Mouse (Mus musculus) small intestine, adult 2 months (tissue): ENCODE measurements at regions not wholly inside any gene's neighbourhood (a gene's known extent, or its start where the extent isn't known, plus 50 kb on each side); places are given as distances from the start of the nearest gene placed in this dataset.

ENCODE experiments used
- H3K27ac ChIP-seq: fragments of 200-500 bp; 2 replicates; pipeline ENCODE4 v1.5.1; 2012; ENCODE audit warnings: low read depth, low read length, control low read depth, inconsistent platforms; ENCODE audit not compliant: insufficient read depth
- H3K27me3 ChIP-seq: fragments of 200-500 bp; 2 replicates; pipeline ENCODE4 v1.6.1; 2012; ENCODE audit warnings: mild to moderate bottlenecking, moderate library complexity, low read length, inconsistent platforms; ENCODE audit not compliant: control insufficient read depth, insufficient read depth
- H3K36me3 ChIP-seq: fragments of 200-500 bp; 2 replicates; pipeline ENCODE4 v1.6.1; 2012; ENCODE audit warnings: mild to moderate bottlenecking, low read length, control low read depth, inconsistent platforms; ENCODE audit not compliant: control insufficient read depth, insufficient read depth
- H3K4me1 ChIP-seq: fragments of 200-500 bp; 2 replicates; pipeline ENCODE4 v1.6.1; 2012; ENCODE audit warnings: low read length, inconsistent platforms, mixed read lengths; ENCODE audit not compliant: control insufficient read depth, insufficient read depth, insufficient read length
- H3K4me3 ChIP-seq: fragments of 200-500 bp; 2 replicates; pipeline ENCODE4 v1.5.1; 2012; ENCODE audit warnings: low read depth, mild to moderate bottlenecking, control low read depth, inconsistent platforms, low read length, moderate library complexity
- CTCF ChIP-seq: fragments of 200-500 bp; IDR thresholded peaks from 2 replicates; pipeline ENCODE4 v1.5.1; 2012; ENCODE audit warnings: low read depth, mild to moderate bottlenecking, control low read depth, inconsistent platforms, low read length, moderate library complexity, mixed read lengths; ENCODE audit not compliant: insufficient replicate concordance, insufficient read length; ENCODE audit errors: extremely low read depth
- POLR2A ChIP-seq: fragments of 200-500 bp; IDR thresholded peaks from 2 replicates; pipeline ENCODE4 v1.6.1; 2012; ENCODE audit warnings: low read depth, mild to moderate bottlenecking, control low read depth, inconsistent platforms, low read length, moderate library complexity
- WGBS: fragments of 180-500 bp; shearing (Covaris S2); methylation state at CpG from one replicate; pipeline ENCODE4 v1.1.7; 2018; 5-methylcytosine and 5-hydroxymethylcytosine counted together

- H3K27ac ChIP-seq = no peak overlapping the region
- TF ChIP-seq CTCF (no peak), POLR2A (no peak)
- H3K4me3 ChIP-seq = no peak overlapping the region
- no peaks in the 10 kb centered on the region for H3K4me1 ChIP-seq
- 71% methylated on average over 7 of the region's 7 CpGs for WGBS
- no peaks in the 10 kb centered on the region for H3K27me3 ChIP-seq
- H3K36me3 ChIP-seq = no peaks in the 10 kb centered on the region
Observed at GRCm38 (mm10) chr15:87201055-87201454, 343.0 kb upstream of the Fam19a5 start.

- Histone ChIP-seq H3K4me3 (no peak overlapping the region), H3K36me3 (no peaks in the 10 kb centered on the region), H3K27me3 (no peaks in the 10 kb centered on the region), H3K4me1 (no peaks in the 10 kb centered on the region), H3K27ac (no peak overlapping the region)
- WGBS = 55% methylated on average over 3 of the region's 3 CpGs
- no peak for TF ChIP-seq CTCF
- TF ChIP-seq POLR2A = no peak
Observed at GRCm38 (mm10) chr15:87229951-87230350, 314.1 kb upstream of the Fam19a5 start.

- H3K27me3 ChIP-seq = no peaks in the 10 kb centered on the region
- H3K4me3 ChIP-seq = no peak overlapping the region
- H3K36me3 ChIP-seq = no peaks in the 10 kb centered on the region
- no peaks in the 10 kb centered on the region for H3K4me1 ChIP-seq
- WGBS = 87% methylated on average over 3 of the region's 3 CpGs
- no peak for TF ChIP-seq POLR2A
- TF ChIP-seq CTCF = no peak
- no peak overlapping the region for H3K27ac ChIP-seq
Observed at GRCm38 (mm10) chr15:87236096-87236495, 308.0 kb upstream of the Fam19a5 start.

GRCm38 (mm10) chr15:87239057-87239456 lies 305.0 kb upstream of the Fam19a5 start:
- no peak overlapping the region for H3K27ac ChIP-seq
- no peaks in the 10 kb centered on the region for H3K27me3 ChIP-seq
- 93% methylated on average over 11 of the region's 11 CpGs for WGBS
- no peak overlapping the region for H3K4me3 ChIP-seq
- TF ChIP-seq CTCF = no peak
- TF ChIP-seq POLR2A = no peak
- H3K4me1 ChIP-seq = no peaks in the 10 kb centered on the region
- H3K36me3 ChIP-seq = no peaks in the 10 kb centered on the region

- Histone ChIP-seq H3K27me3 (no peaks in the 10 kb centered on the region), H3K4me1 (no peaks in the 10 kb centered on the region), H3K4me3 (no peak overlapping the region), H3K27ac (no peak overlapping the region), H3K36me3 (no peaks in the 10 kb centered on the region)
- 87% methylated on average over 6 of the region's 6 CpGs for WGBS
- TF ChIP-seq CTCF (no peak), POLR2A (no peak)
Observed at GRCm38 (mm10) chr15:87261497-87261896, 282.6 kb upstream of the Fam19a5 start.

- Histone ChIP-seq H3K4me3 (no peak overlapping the region), H3K4me1 (no peaks in the 10 kb centered on the region), H3K27ac (no peak overlapping the region), H3K27me3 (no peaks in the 10 kb centered on the region), H3K36me3 (no peaks in the 10 kb centered on the region)
- no peak for TF ChIP-seq POLR2A
- TF ChIP-seq CTCF = no peak
Observed at GRCm38 (mm10) chr15:87264906-87265305, 279.2 kb upstream of the Fam19a5 start.

- Histone ChIP-seq H3K36me3 (no peaks in the 10 kb centered on the region), H3K27me3 (no peaks in the 10 kb centered on the region), H3K4me3 (no peak overlapping the region), H3K27ac (no peak overlapping the region), H3K4me1 (no peaks in the 10 kb centered on the region)
- TF ChIP-seq CTCF (no peak), POLR2A (no peak)
- 65% methylated on average over 7 of the region's 7 CpGs for WGBS
Observed at GRCm38 (mm10) chr15:87290987-87291529, 253.0 kb upstream of the Fam19a5 start.
